Mouse (Mus musculus) embryonic facial prominence, embryonic 13.5 days (tissue): ENCODE results near the gene Gins2. TPM values are rescaled to one million over a fixed set of nuclear protein-coding genes. Genes with fewer than 3 reads are reported as not detected.

Experiments
- ATAC-seq: fragments of 200-750 bp; cut with Nextera tagmentation; 2 replicates; pipeline ENCODE4 v1.8.0; 2017; ENCODE audit warnings: low read depth; ENCODE audit not compliant: insufficient number of reproducible peaks, insufficient read depth, low FRiP score, low TSS enrichment
- H3K27ac ChIP-seq: fragments of 300-500 bp; sonication (generic); 2 replicates; pipeline ENCODE4 v1.5.1; 2015; ENCODE audit warnings: moderate library complexity, mild to moderate bottlenecking, inconsistent platforms
- H3K27me3 ChIP-seq: fragments of 300-500 bp; sonication (generic); 2 replicates; pipeline ENCODE4 v1.6.1; 2015; ENCODE audit warnings: mild to moderate bottlenecking, inconsistent platforms
- H3K36me3 ChIP-seq: fragments of 300-500 bp; sonication (generic); 2 replicates; pipeline ENCODE4 v1.6.1; 2015; ENCODE audit warnings: mild to moderate bottlenecking, inconsistent platforms
- H3K4me1 ChIP-seq: fragments of 300-500 bp; sonication (generic); 2 replicates; pipeline ENCODE4 v1.6.1; 2015; ENCODE audit warnings: inconsistent platforms
- H3K4me2 ChIP-seq: fragments of 300-500 bp; sonication (generic); 2 replicates; pipeline ENCODE4 v1.6.1; 2015; ENCODE audit warnings: moderate library complexity, mild to moderate bottlenecking, inconsistent platforms
- H3K4me3 ChIP-seq: fragments of 300-500 bp; sonication (generic); 2 replicates; pipeline ENCODE4 v1.5.1; 2015; ENCODE audit warnings: mild to moderate bottlenecking, inconsistent platforms
- H3K9ac ChIP-seq: fragments of 300-500 bp; sonication (generic); 2 replicates; pipeline ENCODE4 v1.6.1; 2015; ENCODE audit warnings: mild to moderate bottlenecking, inconsistent platforms
- H3K9me3 ChIP-seq: fragments of 300-500 bp; sonication (generic); 2 replicates; pipeline ENCODE4 v1.6.1; 2016; ENCODE audit warnings: inconsistent platforms
- WGBS: fragments of 180-500 bp; shearing (Covaris S2); methylation state at CpG from one replicate; pipeline ENCODE4 v1.1.7; 2015; ENCODE audit warnings: mixed read lengths; 5-methylcytosine and 5-hydroxymethylcytosine counted together
- polyA plus RNA-seq: library from polyadenylated mRNA; unstranded; fragments of >200 nt; fragmentation: Nextera tagmentation; extraction: Ambion mirVana; gene quantifications from 2 replicates; pipeline ENCODE4 v1.2.1, GENCODE M21; 2015

The Gins2 gene
- polyA plus RNA-seq, 1 experiment from 2014 or later = 111 TPM

GRCm38 (mm10) chr8:120622161-120622560 is 33.1 kb upstream of the Gins2 start:
- Histone ChIP-seq H3K36me3 (no peaks in the 10 kb centered on the region), H3K27ac (no peak overlapping the region), H3K4me1 (peaks cover 14% of the 10 kb centered on the region), H3K9ac (no peak overlapping the region), H3K4me2 (no peak overlapping the region), H3K4me3 (no peak overlapping the region), H3K27me3 (no peaks in the 10 kb centered on the region), H3K9me3 (no peaks in the 10 kb centered on the region)
- WGBS = 65% methylated on average over 14 of the region's 14 CpGs
- no peak for ATAC-seq

DNA sequence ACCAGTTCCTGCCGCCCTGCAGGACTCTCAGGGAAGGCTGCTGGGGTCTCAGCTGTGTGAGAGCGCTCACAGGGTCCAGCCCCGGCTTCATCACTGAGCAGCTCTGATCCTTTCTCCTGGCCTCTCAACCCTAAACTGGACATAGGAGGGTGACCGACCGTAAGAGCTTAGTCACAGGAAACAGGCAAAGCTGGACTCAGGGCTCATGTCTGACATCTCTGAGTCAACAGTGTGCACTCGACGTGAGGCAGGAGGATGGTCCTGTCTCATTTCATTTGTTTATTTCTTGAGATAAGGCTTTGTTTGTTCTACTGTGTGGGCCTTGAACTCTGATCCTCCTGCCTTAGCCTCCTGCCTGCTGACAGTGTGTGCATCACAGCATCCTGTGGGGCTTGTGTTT is 31.3 kb upstream of the Gins2 start:
- ATAC-seq = no peak
- WGBS = 47% methylated on average over 7 of the region's 7 CpGs
- H3K27ac ChIP-seq = no peak overlapping the region

DNA sequence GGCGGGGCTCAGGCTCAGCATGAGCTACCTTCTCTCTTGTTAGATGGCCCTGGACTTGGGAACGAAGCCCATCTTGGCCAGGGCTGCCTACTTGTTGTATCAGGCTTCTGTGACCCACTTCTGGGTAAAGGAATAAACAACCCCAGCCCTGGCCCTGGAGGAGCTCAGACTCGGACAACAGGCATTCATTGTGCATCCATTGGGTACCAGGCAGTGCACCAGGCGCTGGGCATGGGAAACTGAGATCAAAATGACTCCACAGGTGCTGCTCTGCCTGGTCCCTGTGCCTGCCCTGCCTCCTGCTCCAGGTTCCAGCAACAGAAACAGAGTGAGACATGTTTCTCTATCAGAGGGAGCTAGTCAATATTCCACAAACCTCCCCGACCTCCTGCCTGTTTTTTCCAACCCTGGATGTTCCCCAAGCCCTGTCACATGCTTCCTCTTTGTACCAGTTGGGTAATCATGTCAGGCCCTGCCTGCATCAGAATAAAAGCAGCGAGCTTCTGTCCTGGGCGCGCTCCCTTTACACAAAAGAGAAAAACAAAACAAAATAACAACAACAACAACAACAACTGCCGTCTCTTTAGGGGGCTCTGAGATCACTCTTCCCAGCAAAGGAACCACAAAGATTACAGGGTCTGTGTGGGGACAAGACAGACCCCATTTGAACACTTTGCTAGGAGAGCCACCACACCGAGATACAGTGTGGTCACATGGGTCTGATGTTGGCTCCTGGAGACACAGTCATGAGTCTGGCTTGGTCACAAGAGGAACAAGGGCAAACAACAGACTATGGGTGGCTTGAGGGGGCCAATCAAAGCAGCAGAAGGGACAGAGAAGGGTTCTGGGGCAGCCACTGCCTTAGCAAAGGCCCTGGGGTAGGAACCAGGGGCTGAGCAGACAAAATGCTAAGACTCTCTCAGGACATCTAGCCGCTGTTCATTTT is 30.4 kb upstream of the Gins2 start:
- 68% methylated on average over 11 of the region's 11 CpGs for WGBS
- ATAC-seq = no peak
- no peaks in the 10 kb centered on the region for H3K9me3 ChIP-seq
- H3K4me3 ChIP-seq = no peak overlapping the region
- H3K9ac ChIP-seq = no peak overlapping the region
- no peak overlapping the region for H3K27ac ChIP-seq
- peaks cover 25% of the 10 kb centered on the region for H3K4me1 ChIP-seq
- no peak overlapping the region for H3K4me2 ChIP-seq
- no peaks in the 10 kb centered on the region for H3K36me3 ChIP-seq
- H3K27me3 ChIP-seq = no peaks in the 10 kb centered on the region

More for the DNA sequence above, 31.3 kb upstream of the Gins2 start:
- Histone ChIP-seq H3K9ac (no peak overlapping the region), H3K27me3 (no peaks in the 10 kb centered on the region), H3K4me1 (peaks cover 24% of the 10 kb centered on the region), H3K9me3 (no peaks in the 10 kb centered on the region), H3K4me2 (no peak overlapping the region), H3K4me3 (no peak overlapping the region), H3K36me3 (no peaks in the 10 kb centered on the region)

DNA sequence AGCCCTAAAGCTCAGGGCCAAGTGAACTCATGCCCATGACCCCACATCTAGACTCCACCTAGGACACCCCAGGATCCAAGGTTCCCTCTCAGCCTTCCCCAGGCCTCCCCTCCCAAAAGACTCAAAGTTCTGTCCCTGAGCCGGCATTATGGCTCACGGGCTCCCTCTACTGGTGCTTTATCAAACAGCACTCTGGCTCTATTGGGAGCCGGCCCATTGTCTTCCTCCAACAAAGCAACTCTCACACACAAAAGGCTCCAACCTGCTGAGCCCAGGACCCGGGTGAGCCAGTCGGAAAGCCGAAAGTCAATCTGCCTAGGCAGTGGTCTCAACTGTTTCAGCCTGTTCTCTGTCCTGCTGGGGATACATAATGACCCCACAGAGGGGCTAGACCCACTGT is 29.0 kb upstream of the Gins2 start:
- 0 out of 2 replicates have a peak, but pooled peaks have one; percentile 10 for ATAC-seq
- Histone ChIP-seq H3K4me2 (peak overlapping the region; percentile 33), H3K9ac (no peak overlapping the region), H3K4me1 (peaks cover 25% of the 10 kb centered on the region), H3K9me3 (no peaks in the 10 kb centered on the region), H3K36me3 (no peaks in the 10 kb centered on the region), H3K27ac (no peak overlapping the region), H3K27me3 (no peaks in the 10 kb centered on the region), H3K4me3 (no peak overlapping the region)
- WGBS = 1% methylated on average over 6 of the region's 6 CpGs

GRCm38 (mm10) chr8:120616663-120617626 is 27.8 kb upstream of the Gins2 start:
- Histone ChIP-seq H3K4me3 (no peak overlapping the region), H3K4me2 (no peak overlapping the region), H3K27ac (no peak overlapping the region), H3K4me1 (peaks cover 23% of the 10 kb centered on the region), H3K36me3 (no peaks in the 10 kb centered on the region), H3K27me3 (no peaks in the 10 kb centered on the region), H3K9me3 (no peaks in the 10 kb centered on the region), H3K9ac (no peak overlapping the region)
- 22% methylated on average over 7 of the region's 8 CpGs for WGBS
- no peak for ATAC-seq

DNA sequence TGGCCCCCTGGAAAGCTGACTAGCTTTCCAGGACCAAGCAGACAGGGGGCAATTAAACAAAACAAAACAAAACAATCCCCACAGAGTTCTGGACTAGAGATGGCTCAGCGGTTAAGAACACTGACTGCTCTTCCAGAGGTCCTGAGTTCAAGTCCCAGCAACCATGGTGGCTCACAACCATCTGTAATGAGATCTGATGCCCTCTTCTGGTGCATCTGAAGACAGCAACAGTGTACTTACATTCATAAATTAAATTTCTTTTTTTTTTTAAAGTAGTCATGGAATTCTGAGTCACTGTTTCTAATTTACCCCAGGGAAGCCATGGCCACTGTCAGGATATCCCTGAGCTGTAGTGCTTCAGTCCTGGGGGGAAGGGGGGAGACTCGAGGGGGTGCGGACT is 25.4 kb upstream of the Gins2 start:
- Histone ChIP-seq H3K36me3 (no peaks in the 10 kb centered on the region), H3K27ac (no peak overlapping the region), H3K9me3 (no peaks in the 10 kb centered on the region), H3K9ac (no peak overlapping the region), H3K4me2 (no peak overlapping the region), H3K4me1 (peaks cover 21% of the 10 kb centered on the region), H3K4me3 (no peak overlapping the region), H3K27me3 (no peaks in the 10 kb centered on the region)
- no peak for ATAC-seq
- 79% methylated on average over 3 of the region's 3 CpGs for WGBS

DNA sequence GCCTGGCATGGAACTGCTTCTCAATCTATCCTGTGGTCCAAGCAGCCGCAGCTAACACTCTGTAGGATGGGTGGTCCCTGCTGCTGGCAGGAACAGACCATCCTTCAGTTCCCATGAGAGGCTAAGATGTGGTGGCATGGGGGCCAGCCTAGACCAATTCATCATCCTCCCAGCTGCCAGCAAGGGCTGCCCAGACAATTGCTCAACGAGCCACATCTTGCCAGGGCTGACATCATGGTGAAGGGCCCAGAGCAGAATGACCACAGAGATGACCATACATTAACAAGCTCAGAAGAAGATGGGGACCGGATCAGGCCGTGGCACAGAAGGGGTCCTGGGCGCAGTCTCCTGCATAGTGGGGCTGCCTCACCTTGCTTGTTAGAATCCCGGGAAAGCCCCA is 21.7 kb upstream of the Gins2 start:
- 87% methylated on average over 6 of the region's 6 CpGs for WGBS
- no peak for ATAC-seq
- H3K4me1 ChIP-seq = peaks cover 4% of the 10 kb centered on the region; the same call in 1 of the 2 replicates
- no peak overlapping the region for H3K4me2 ChIP-seq
- no peak overlapping the region for H3K27ac ChIP-seq
- H3K4me3 ChIP-seq = no peak overlapping the region
- no peaks in the 10 kb centered on the region for H3K36me3 ChIP-seq
- H3K27me3 ChIP-seq = no peaks in the 10 kb centered on the region
- no peaks in the 10 kb centered on the region for H3K9me3 ChIP-seq
- H3K9ac ChIP-seq = no peak overlapping the region

- Histone ChIP-seq H3K9ac (no peak overlapping the region), H3K9me3 (no peaks in the 10 kb centered on the region), H3K4me2 (no peak overlapping the region), H3K4me1 (peaks cover 2% of the 10 kb centered on the region), H3K27ac (no peak overlapping the region), H3K36me3 (no peaks in the 10 kb centered on the region), H3K27me3 (no peaks in the 10 kb centered on the region), H3K4me3 (no peak overlapping the region)
- 15% methylated on average over 7 of the region's 7 CpGs for WGBS
- ATAC-seq = no peak
Observed at GRCm38 (mm10) chr8:120607885-120608284, 18.8 kb upstream of the Gins2 start.

DNA sequence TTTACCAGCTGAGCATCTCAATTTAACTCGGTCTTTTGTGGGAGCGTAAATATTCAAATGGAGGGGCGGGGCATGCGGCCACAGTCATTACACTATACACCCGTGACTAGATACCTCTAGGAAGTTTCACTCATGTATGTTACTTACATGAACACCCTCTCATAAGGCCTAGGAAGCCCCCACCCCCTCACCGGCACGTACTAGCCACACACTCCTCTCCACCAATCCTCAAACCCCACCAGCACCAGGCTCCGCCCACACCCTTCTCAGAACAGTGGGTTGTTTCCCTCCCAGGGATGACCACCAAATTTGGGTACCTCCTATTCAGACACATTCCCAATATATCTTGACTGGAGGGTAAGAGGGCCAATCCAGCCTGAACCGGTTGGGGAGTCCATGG is 18.4 kb upstream of the Gins2 start:
- Histone ChIP-seq H3K9me3 (no peaks in the 10 kb centered on the region), H3K4me3 (no peak overlapping the region), H3K4me2 (no peak overlapping the region), H3K4me1 (peaks cover 6% of the 10 kb centered on the region), H3K36me3 (no peaks in the 10 kb centered on the region), H3K9ac (no peak overlapping the region), H3K27ac (no peak overlapping the region), H3K27me3 (no peaks in the 10 kb centered on the region)
- ATAC-seq = no peak
- WGBS = 83% methylated on average over 9 of the region's 9 CpGs

DNA sequence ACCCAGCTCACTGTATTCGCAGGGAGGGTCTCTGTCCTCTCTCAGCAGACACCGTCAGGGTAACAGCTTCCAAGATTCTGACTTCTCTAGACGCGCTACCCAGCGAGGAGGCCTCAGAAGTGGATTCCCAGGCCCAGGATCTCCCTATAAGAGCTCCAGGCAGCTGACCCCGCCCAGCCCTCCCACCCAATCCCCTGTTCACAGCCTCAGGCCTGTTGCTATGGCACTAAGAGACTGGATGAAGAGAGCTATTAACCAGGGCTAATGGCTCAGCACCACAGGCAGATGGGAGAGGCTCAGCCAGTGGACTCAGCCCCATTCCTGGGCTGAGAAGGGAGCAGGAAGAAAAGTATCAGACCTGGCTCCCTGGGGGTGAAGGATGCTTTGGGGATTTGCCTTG is 13.6 kb upstream of the Gins2 start:
- Histone ChIP-seq H3K9ac (0 out of 2 replicates have a peak overlapping the region, but pooled peaks have one; percentile 7), H3K4me1 (peaks cover 19% of the 10 kb centered on the region), H3K27me3 (no peaks in the 10 kb centered on the region), H3K4me3 (no peak overlapping the region), H3K27ac (peak overlapping the region; percentile 34; the same call in 1 of the 2 replicates), H3K36me3 (no peaks in the 10 kb centered on the region), H3K4me2 (no peak overlapping the region), H3K9me3 (no peaks in the 10 kb centered on the region)
- 38% methylated on average over 6 of the region's 6 CpGs for WGBS
- ATAC-seq = no peak

- H3K9ac ChIP-seq = no peak overlapping the region
- H3K27me3 ChIP-seq = no peaks in the 10 kb centered on the region
- peaks cover 19% of the 10 kb centered on the region for H3K4me1 ChIP-seq
- no peak overlapping the region for H3K4me2 ChIP-seq
- no peak overlapping the region for H3K27ac ChIP-seq
- no peak for ATAC-seq
- H3K36me3 ChIP-seq = no peaks in the 10 kb centered on the region
- WGBS = 51% methylated on average over 7 of the region's 7 CpGs
- no peak overlapping the region for H3K4me3 ChIP-seq
- no peaks in the 10 kb centered on the region for H3K9me3 ChIP-seq
Observed at GRCm38 (mm10) chr8:120599504-120599903, 10.4 kb upstream of the Gins2 start.
